Mouse (Mus musculus) kidney, adult 2 months (tissue): ENCODE data around the gene Wdr26.

Source experiments
- CTCF ChIP-seq: fragments of 200-500 bp; conservative IDR thresholded peaks from 2 replicates; pipeline ENCODE4 v1.5.1; 2011; ENCODE audit warnings: low read depth, mild to moderate bottlenecking, control low read depth, low read length, moderate library complexity, mixed read lengths; ENCODE audit not compliant: insufficient read depth, insufficient read length
- POLR2A ChIP-seq: fragments of 200-500 bp; IDR thresholded peaks from one replicate; pipeline ENCODE4 v1.6.1; 2011; ENCODE audit warnings: low read depth, low read length, control low read depth

DNA sequence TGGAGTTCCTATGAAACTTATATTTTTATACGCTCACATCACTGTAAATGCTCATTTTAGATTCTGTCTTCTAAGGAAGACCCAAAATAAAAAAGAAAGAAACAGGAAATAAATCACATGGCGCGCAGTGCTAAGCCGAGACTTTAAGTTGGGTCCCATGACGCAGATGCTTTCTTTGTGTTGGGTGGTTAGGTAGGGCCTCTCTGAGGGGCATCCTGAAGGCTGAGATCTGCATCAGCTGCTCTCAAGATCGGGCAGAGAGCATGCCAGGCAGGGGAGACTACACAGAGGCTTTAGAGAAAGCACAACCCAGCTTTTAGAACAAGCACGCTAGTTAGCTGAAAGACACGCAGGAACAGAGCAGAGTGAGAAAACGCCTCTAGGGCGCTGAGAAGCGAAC lies 16.0 kb upstream of the Wdr26 start:
- no peak for TF ChIP-seq CTCF
- TF ChIP-seq POLR2A: no peak
